Mouse (Mus musculus): ENCODE measurements around the gene Psmf1. TPM values are rescaled to one million over a fixed set of nuclear protein-coding genes. Genes with fewer than 3 reads are reported as not detected.

Gene Psmf1
- total RNA-seq, 2 experiments from 2014 or later = 29.7 to 31.0 TPM

- DNase-seq (ENCODE audit: low spot score in 2 of 2) = no peak
These were observed 5.5 kb downstream of the Psmf1 start for GRCm38 (mm10) chr2:151738460-151738859.

GRCm38 (mm10) chr2:151735422-151735821, 8.6 kb downstream of the Psmf1 start:
- no peak for DNase-seq (ENCODE audit: low spot score in 2 of 2)

- no peak for DNase-seq (ENCODE audit: low spot score in 2 of 2)
These were observed 10.7 kb downstream of the Psmf1 start for GRCm38 (mm10) chr2:151733151-151733865.

- no peak for DNase-seq (ENCODE audit: low spot score in 2 of 2)
These were observed 19.9 kb downstream of the Psmf1 start for GRCm38 (mm10) chr2:151724094-151724493.

GRCm38 (mm10) chr2:151716318-151717055, 27.5 kb downstream of the Psmf1 start:
- DNase-seq (ENCODE audit: low spot score in 2 of 2) = no peak

GRCm38 (mm10) chr2:151715526-151715925, 28.5 kb downstream of the Psmf1 start:
- no peak for DNase-seq (ENCODE audit: low spot score in 2 of 2)

GRCm38 (mm10) chr2:151712647-151713046, 31.3 kb downstream of the Psmf1 start:
- no peak for DNase-seq (ENCODE audit: low spot score in 2 of 2)

GRCm38 (mm10) chr2:151702851-151703190, 41.2 kb downstream of the Psmf1 start:
- no peak for DNase-seq (ENCODE audit: low spot score in 2 of 2)

- DNase-seq (ENCODE audit: low spot score in 2 of 2) = peak; percentile 48 to 55
These were observed 41.7 kb downstream of the Psmf1 start for GRCm38 (mm10) chr2:151702146-151702850.

- no peak for DNase-seq (ENCODE audit: low spot score in 2 of 2)
These were observed 42.5 kb downstream of the Psmf1 start, which contains the start of gene Tmem74b for GRCm38 (mm10) chr2:151701231-151702145. TSS of gene Tmem74b (plus strand) at chr2:151702008.

GRCm38 (mm10) chr2:151682976-151683375, 61.0 kb downstream of the Psmf1 start:
- DNase-seq (ENCODE audit: low spot score in 2 of 2) = no peak

GRCm38 (mm10) chr2:151682357-151682756, 61.6 kb downstream of the Psmf1 start:
- no peak for DNase-seq (ENCODE audit: low spot score in 2 of 2)

GRCm38 (mm10) chr2:151676234-151676633, 67.8 kb downstream of the Psmf1 start:
- no peak for DNase-seq (ENCODE audit: low spot score in 2 of 2)

- no peak for DNase-seq (ENCODE audit: low spot score in 2 of 2)
These were observed 73.0 kb downstream of the Psmf1 start for GRCm38 (mm10) chr2:151670968-151671329.

GRCm38 (mm10) chr2:151670026-151670967, 73.7 kb downstream of the Psmf1 start:
- DNase-seq (ENCODE audit: low spot score in 2 of 2) = no peak

- no peak for DNase-seq (ENCODE audit: low spot score in 2 of 2)
These were observed 75.6 kb downstream of the Psmf1 start, which contains the start of gene Rad21l for GRCm38 (mm10) chr2:151668433-151668832. TSS of gene Rad21l (minus strand) at chr2:151668533.

Measured in adrenal gland, adult 18-20 months (tissue).